Mouse (Mus musculus) adrenal gland, postnatal 25 days (tissue): Measurements from ENCODE around the gene Chmp5. TPM values are rescaled to one million over a fixed set of nuclear protein-coding genes. Genes with fewer than 3 reads are reported as not detected.

Source experiments
- DNase-seq: peaks from one replicate; pipeline ENCODE4 v3.0.0; 2021; ENCODE audit warnings: mixed read lengths
- total RNA-seq: library from RNA; stranded (reverse); gene quantifications from 2 replicates; pipeline ENCODE4 v1.2.3, GENCODE M21; 2021

Chmp5 gene
- total RNA-seq, 1 experiment from 2014 or later: 105 TPM

GRCm38 (mm10) chr4:40946516-40947121 lies 1.6 kb upstream of the Chmp5 start:
- no peak for DNase-seq

- DNase-seq: no peak
Measured at GRCm38 (mm10) chr4:40947565-40948159, 545 bp upstream of the Chmp5 start.

- no peak for DNase-seq
Measured at GRCm38 (mm10) chr4:40953521-40953920, 5.3 kb downstream of the Chmp5 start.

- DNase-seq: no peak
Measured at GRCm38 (mm10) chr4:40955942-40956341, 7.7 kb downstream of the Chmp5 start.

GRCm38 (mm10) chr4:40963536-40963935 lies 15.3 kb downstream of the Chmp5 start:
- DNase-seq: no peak

GRCm38 (mm10) chr4:40969161-40969560 lies 21.0 kb downstream of the Chmp5 start:
- no peak for DNase-seq

- DNase-seq: no peak
Measured at GRCm38 (mm10) chr4:40969781-40970591, 21.8 kb downstream of the Chmp5 start.

- DNase-seq: no peak
Measured at GRCm38 (mm10) chr4:40970592-40970841, 22.3 kb downstream of the Chmp5 start.

- peak; percentile 98 for DNase-seq
Measured at GRCm38 (mm10) chr4:40970842-40971701, 22.9 kb downstream of the Chmp5 start, which contains the start of gene Nfx1. Gene Nfx1, plus strand, starts transcription at chr4:40970906.

GRCm38 (mm10) chr4:40971744-40972143 lies 23.5 kb downstream of the Chmp5 start:
- DNase-seq: peak; percentile 31

GRCm38 (mm10) chr4:40974011-40974410 lies 25.8 kb downstream of the Chmp5 start:
- peak; percentile 38 for DNase-seq

GRCm38 (mm10) chr4:40975678-40976077 lies 27.5 kb downstream of the Chmp5 start:
- no peak for DNase-seq

- DNase-seq: no peak
Measured at GRCm38 (mm10) chr4:40976651-40977050, 28.4 kb downstream of the Chmp5 start.

- no peak for DNase-seq
Measured at GRCm38 (mm10) chr4:40979430-40979829, 31.2 kb downstream of the Chmp5 start.

- DNase-seq: no peak
Measured at GRCm38 (mm10) chr4:40982486-40982885, 34.3 kb downstream of the Chmp5 start.

- DNase-seq: no peak
Measured at GRCm38 (mm10) chr4:40983686-40984085, 35.5 kb downstream of the Chmp5 start.

GRCm38 (mm10) chr4:40989633-40990032 lies 41.4 kb downstream of the Chmp5 start:
- no peak for DNase-seq

GRCm38 (mm10) chr4:40996302-40996701 lies 48.1 kb downstream of the Chmp5 start:
- no peak for DNase-seq

GRCm38 (mm10) chr4:40997916-40998315 lies 49.7 kb downstream of the Chmp5 start:
- DNase-seq: no peak

- DNase-seq: no peak
Measured at GRCm38 (mm10) chr4:41000271-41000670, 52.1 kb downstream of the Chmp5 start.

GRCm38 (mm10) chr4:41000842-41001639 lies 52.8 kb downstream of the Chmp5 start:
- DNase-seq: no peak

GRCm38 (mm10) chr4:41013351-41013750 lies 65.1 kb downstream of the Chmp5 start:
- DNase-seq: no peak
